Mouse (Mus musculus): ENCODE results near the gene Pou5f2. TPM values are rescaled to one million over a fixed set of nuclear protein-coding genes. Genes with fewer than 3 reads are reported as not detected.

Pou5f2 gene
- total and polyA plus RNA-seq, 3 experiments, result 0.10 to 0.35 TPM; not detected in 1

DNA sequence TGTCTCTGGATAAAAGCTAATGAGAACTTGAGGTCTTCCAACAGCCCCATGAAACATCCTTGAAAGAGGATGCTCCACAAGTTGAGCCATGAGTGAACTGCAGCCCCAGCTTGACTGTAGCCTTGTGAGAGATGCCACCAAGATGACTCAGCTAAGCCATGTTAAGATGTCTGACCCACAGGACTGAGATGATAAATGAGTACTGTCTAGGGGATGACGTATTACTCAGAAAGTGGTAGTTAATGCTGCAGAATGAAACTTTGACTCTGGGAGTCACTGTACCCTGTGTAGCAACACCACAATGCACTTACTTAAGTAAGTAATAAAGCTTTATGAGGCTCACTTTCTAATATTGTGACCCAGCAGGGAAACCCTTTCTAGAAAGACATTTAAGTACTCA, 14.5 kb upstream of the Pou5f2 start:
- Histone ChIP-seq H3K27ac (ENCODE audit: control insufficient read depth, low read depth, low read length) (no peak overlapping the region), H3K9ac (ENCODE audit: control insufficient read depth, low read depth, low read length, poor library complexity, severe bottlenecking) (no peak overlapping the region), H3K4me1 (ENCODE audit: control insufficient read depth in 1 of 2, insufficient read depth in 2 of 2, low read length in 2 of 2) (no peaks in the 10 kb centered on the region), H3K27me3 (ENCODE audit: control insufficient read depth in 1 of 2, insufficient read depth in 2 of 2, low read length in 2 of 2) (no peaks in the 10 kb centered on the region), H3K4me3 (ENCODE audit: control insufficient read depth in 1 of 2, insufficient read depth in 1 of 2, low read depth in 2 of 2, low read length in 2 of 2) (no peak overlapping the region), H3K36me3 (ENCODE audit: control insufficient read depth in 1 of 2, insufficient read depth in 2 of 2, low read length in 2 of 2) (no peaks in the 10 kb centered on the region; a peak in 1 of 4 replicates), H3K79me2 (ENCODE audit: control insufficient read depth, insufficient read depth, low read length, poor library complexity) (no peaks in the 10 kb centered on the region), H3K9me3 (replicated peaks; ENCODE audit: insufficient read depth, low read length) (no peaks in the 10 kb centered on the region)
- DNase-seq (ENCODE audit: low read depth, low spot score), result no peak
- TF ChIP-seq HCFC1 (IDR thresholded peaks at IDR 0.05; ENCODE audit: low read depth, low read length) (no peak), POLR2A (IDR thresholded peaks at IDR 0.05; ENCODE audit: control insufficient read depth in 1 of 2, insufficient read depth in 1 of 2, low read depth in 1 of 2, low read length in 2 of 2, poor library complexity in 1 of 2) (no peak), NRF1 (IDR thresholded peaks at IDR 0.05; ENCODE audit: insufficient read depth, low read depth, low read length, poor library complexity, severe bottlenecking) (no peak), CHD1 (IDR thresholded peaks at IDR 0.05; ENCODE audit: low read depth, low read length) (no peak), KAT2A (conservative IDR thresholded peaks at IDR 0.05; ENCODE audit: low read depth, low read length) (no peak), ETS1 (IDR thresholded peaks at IDR 0.05; ENCODE audit: low read depth, low read length) (no peak), USF1 (IDR thresholded peaks at IDR 0.05; ENCODE audit: low read depth, low read length) (no peak), ELF1 (IDR thresholded peaks at IDR 0.05; ENCODE audit: low read depth, low read length) (no peak), ZC3H11A (IDR thresholded peaks at IDR 0.05; ENCODE audit: low read depth, low read length) (no peak), CTCF (IDR thresholded peaks at IDR 0.05 in 2 of 3, conservative IDR thresholded peaks at IDR 0.05 in 1 of 3; ENCODE audit: control insufficient read depth in 1 of 3, insufficient read depth in 1 of 3, low read depth in 2 of 3, low read length in 3 of 3, poor library complexity in 1 of 3, severe bottlenecking in 1 of 3) (no peak), E2F4 (IDR thresholded peaks at IDR 0.05; ENCODE audit: borderline replicate concordance, low read depth, low read length) (no peak), EP300 (IDR thresholded peaks at IDR 0.05; ENCODE audit: low read depth in 1 of 2, low read length in 2 of 2) (no peak), JUND (IDR thresholded peaks at IDR 0.05; ENCODE audit: low read depth, low read length) (no peak), RCOR1 (IDR thresholded peaks at IDR 0.05; ENCODE audit: low read depth, low read length) (no peak), NELFE (IDR thresholded peaks at IDR 0.05; ENCODE audit: low read depth, low read length) (no peak), POLR2AphosphoS2 (IDR thresholded peaks at IDR 0.05; ENCODE audit: low read length) (no peak)

DNA sequence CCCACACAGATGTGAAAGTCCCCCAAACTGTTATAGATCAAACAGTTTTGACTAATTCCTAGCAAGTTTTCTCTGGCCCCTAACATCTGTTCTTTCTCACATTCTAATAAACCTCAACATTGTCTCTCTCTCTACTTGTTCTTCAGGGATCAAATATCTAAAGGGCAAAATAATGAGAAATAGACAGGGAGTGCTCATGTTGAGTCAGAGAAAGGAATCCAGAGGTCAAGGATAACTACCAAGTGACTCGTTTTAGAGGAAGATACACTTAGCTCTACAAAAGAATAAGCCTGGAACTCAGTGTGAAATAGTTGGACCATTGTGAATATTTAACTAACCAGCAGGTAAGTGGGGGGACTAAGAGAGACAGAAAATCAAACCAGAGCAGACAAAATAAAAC, 8.1 kb downstream of the Pou5f2 start:
- Histone ChIP-seq H3K9me3 (replicated peaks; ENCODE audit: insufficient read depth, low read length) (no peaks in the 10 kb centered on the region), H3K4me3 (ENCODE audit: control insufficient read depth in 1 of 2, insufficient read depth in 1 of 2, low read depth in 2 of 2, low read length in 2 of 2) (no peak overlapping the region)

More for the DNA sequence above, 8.1 kb downstream of the Pou5f2 start:
- Histone ChIP-seq H3K9ac (ENCODE audit: control insufficient read depth, low read depth, low read length, poor library complexity, severe bottlenecking) (no peak overlapping the region), H3K4me1 (ENCODE audit: control insufficient read depth in 1 of 2, insufficient read depth in 2 of 2, low read length in 2 of 2) (no peaks in the 10 kb centered on the region), H3K79me2 (ENCODE audit: control insufficient read depth, insufficient read depth, low read length, poor library complexity) (no peaks in the 10 kb centered on the region), H3K36me3 (ENCODE audit: control insufficient read depth in 1 of 2, insufficient read depth in 2 of 2, low read length in 2 of 2) (no peaks in the 10 kb centered on the region), H3K27ac (ENCODE audit: control insufficient read depth, low read depth, low read length) (no peak overlapping the region), H3K27me3 (ENCODE audit: control insufficient read depth in 1 of 2, insufficient read depth in 2 of 2, low read length in 2 of 2) (no peaks in the 10 kb centered on the region)
- DNase-seq (ENCODE audit: low read depth, low spot score), result no peak
- TF ChIP-seq TAL1 (IDR thresholded peaks at IDR 0.05; ENCODE audit: low read length) (no peak), ETS1 (IDR thresholded peaks at IDR 0.05; ENCODE audit: low read depth, low read length) (no peak), CTCF (IDR thresholded peaks at IDR 0.05 in 2 of 3, conservative IDR thresholded peaks at IDR 0.05 in 1 of 3; ENCODE audit: control insufficient read depth in 1 of 3, insufficient read depth in 1 of 3, low read depth in 2 of 3, low read length in 3 of 3, poor library complexity in 1 of 3, severe bottlenecking in 1 of 3) (no peak), MEF2A (IDR thresholded peaks at IDR 0.05; ENCODE audit: extremely low read depth, insufficient replicate concordance, low read depth, low read length, poor library complexity, severe bottlenecking) (no peak), ZC3H11A (IDR thresholded peaks at IDR 0.05; ENCODE audit: low read depth, low read length) (no peak), SMC3 (IDR thresholded peaks at IDR 0.05; ENCODE audit: low read depth, low read length) (no peak), E2F4 (IDR thresholded peaks at IDR 0.05; ENCODE audit: borderline replicate concordance, low read depth, low read length) (no peak), UBTF (IDR thresholded peaks at IDR 0.05; ENCODE audit: borderline replicate concordance, insufficient read depth, low read depth, low read length) (no peak), POLR2AphosphoS5 (IDR thresholded peaks at IDR 0.05; ENCODE audit: borderline replicate concordance, low read depth, low read length) (no peak), MYB (IDR thresholded peaks at IDR 0.05; ENCODE audit: low read depth, low read length) (no peak), MAZ (IDR thresholded peaks at IDR 0.05; ENCODE audit: low read depth, low read length) (no peak), TBP (IDR thresholded peaks at IDR 0.05; ENCODE audit: low read depth, low read length) (no peak)

Measured in MEL (cell line).